Mouse (Mus musculus) ES-E14 (cell line): ENCODE measurements around the gene Pxk. TPM values are rescaled to one million over a fixed set of nuclear protein-coding genes. Genes with fewer than 3 reads are reported as not detected.

Experiments
- DNase-seq: peaks from one replicate; pipeline ENCODE4 v3.0.0-alpha.2; 2013; ENCODE audit warnings: low read depth, low spot score
- H3K27ac ChIP-seq: 2 replicates; pipeline ENCODE4 v1.5.1; 2012; ENCODE audit warnings: low read depth, mild to moderate bottlenecking, low read length, moderate library complexity, mixed read lengths; ENCODE audit not compliant: poor library complexity, insufficient read depth, severe bottlenecking
- H3K36me3 ChIP-seq: 2 replicates; pipeline ENCODE4 v1.6.1; 2012; ENCODE audit warnings: mild to moderate bottlenecking, low read length, moderate library complexity, mixed read lengths; ENCODE audit not compliant: control insufficient read depth, poor library complexity, insufficient read depth, severe bottlenecking
- H3K4me1 ChIP-seq, 2 experiments: fragments of 150-350 bp in 1 of 2; sonication (generic) in 1 of 2; 2 replicates each; pipeline ENCODE4 v1.6.1; 2012; ENCODE audit warnings: low read length in 2 of 2, mild to moderate bottlenecking in 1 of 2, mixed read lengths in 1 of 2; ENCODE audit not compliant: control insufficient read depth in 2 of 2, insufficient read depth in 2 of 2, poor library complexity in 1 of 2
- H3K4me3 ChIP-seq, 2 experiments: fragments of 150-350 bp in 1 of 2; sonication (generic) in 1 of 2; 2 replicates each; pipeline ENCODE4 v1.5.1; 2012; ENCODE audit warnings: low read length in 2 of 2, low read depth in 1 of 2, mild to moderate bottlenecking in 1 of 2, mixed read lengths in 1 of 2; ENCODE audit not compliant: insufficient read depth in 1 of 2, poor library complexity in 1 of 2, severe bottlenecking in 1 of 2
- H3K9ac ChIP-seq: 2 replicates; pipeline ENCODE4 v1.6.1; 2012; ENCODE audit warnings: low read depth, mild to moderate bottlenecking, low read length, mixed read lengths; ENCODE audit not compliant: poor library complexity, insufficient read depth, severe bottlenecking
- H3K9me3 ChIP-seq: fragments of 150-350 bp; sonication (generic); 2 replicates; pipeline ENCODE4 v1.6.1; 2012; ENCODE audit warnings: low read depth, mild to moderate bottlenecking, low read length; ENCODE audit not compliant: control insufficient read depth, insufficient read depth
- CHD2 ChIP-seq: IDR thresholded peaks from 2 replicates; pipeline ENCODE4 v1.6.1; 2014; ENCODE audit warnings: mild to moderate bottlenecking, low read depth, low read length, inconsistent platforms
- HCFC1 ChIP-seq: IDR thresholded peaks from 2 replicates; pipeline ENCODE4 v1.6.1; 2012; ENCODE audit warnings: low read length, inconsistent platforms, borderline replicate concordance; ENCODE audit not compliant: insufficient read depth
- MAFK ChIP-seq: IDR thresholded peaks from 2 replicates; pipeline ENCODE4 v1.6.1; 2014; ENCODE audit warnings: mild to moderate bottlenecking, low read depth, low read length, inconsistent platforms; ENCODE audit not compliant: insufficient read depth
- ZC3H11A ChIP-seq: IDR thresholded peaks from 2 replicates; pipeline ENCODE4 v1.6.1; 2012; ENCODE audit warnings: low read depth, mild to moderate bottlenecking, inconsistent platforms, low read length, borderline replicate concordance
- ZNF384 ChIP-seq: IDR thresholded peaks from 2 replicates; pipeline ENCODE4 v1.6.1; 2012; ENCODE audit warnings: low read depth, low read length, inconsistent platforms
- in situ Hi-C, 2 experiments: fragments of 600-800 bp; cut with MboI; formaldehyde crosslinking; loops; one replicate each; pipeline ENCODE4 v1.15.1; 2025; ENCODE audit warnings: low sequenced_read_pairs in 2 of 2, inconsistent platforms in 1 of 2; ENCODE audit not compliant: unreplicated experiment in 2 of 2
- total RNA-seq: library from RNA; depleted of rRNA; stranded (reverse); fragments of 300-350 nt; gene quantifications from 2 replicates; pipeline ENCODE4 v1.2.3, GENCODE M21; 2012; rRNA removed

Pxk gene
- total RNA-seq = 5.4 and 5.7 TPM in 2 replicates

GRCm38 (mm10) chr14:8097978-8098686 is at the start of gene Pxk:
Gene Pxk, plus strand, starts transcription at chr14:8098211.
- in situ Hi-C loops = loop anchor here (10.0 to 25.0 kb wide), 2 partner anchors 217 to 239 kb away; partner anchors contain the start of gene Fam107a (in 1 of the 2)
- Histone ChIP-seq H3K36me3 (no peaks in the 10 kb centered on the region), H3K9me3 (no peaks in the 10 kb centered on the region), H3K4me3 (peak within 1 kb of the TSS; percentile 90 to 96), H3K9ac (peak within 1 kb of the TSS; percentile 82), H3K4me1 (no peaks in the 10 kb centered on the region), H3K27ac (no peak within 1 kb of the TSS)
- TF ChIP-seq HCFC1 = peak; percentile 50; the same call in 1 of the 2 replicates
- no peak for TF ChIP-seq ZNF384
- no peak for TF ChIP-seq ZC3H11A
- TF ChIP-seq CHD2 = no peak
- DNase-seq = peak; percentile 58

GRCm38 (mm10) chr14:8049334-8049733 is 48.7 kb upstream of the Pxk start:
- no peak overlapping the region for H3K27ac ChIP-seq
- no peak for DNase-seq
- TF ChIP-seq CHD2 (no peak), MAFK (no peak), ZC3H11A (no peak), HCFC1 (no peak), ZNF384 (no peak)

GRCm38 (mm10) chr14:8051869-8052268 is 46.1 kb upstream of the Pxk start:
- Histone ChIP-seq H3K9ac (no peak overlapping the region), H3K4me3 (no peak overlapping the region), H3K36me3 (peaks cover 3% of the 10 kb centered on the region; the same call in 1 of the 2 replicates), H3K27ac (peak overlapping the region; percentile 56; the same call in 1 of the 2 replicates), H3K9me3 (no peaks in the 10 kb centered on the region), H3K4me1 (peaks cover 9 to 23% of the 10 kb centered on the region in 2 experiments)
- peak; percentile 43 for DNase-seq
- in situ Hi-C loops = no loop called here
- no peak for TF ChIP-seq HCFC1
- TF ChIP-seq ZC3H11A = no peak
- TF ChIP-seq ZNF384 = no peak
- no peak for TF ChIP-seq MAFK
- no peak for TF ChIP-seq CHD2

More at GRCm38 (mm10) chr14:8049334-8049733, 48.7 kb upstream of the Pxk start:
- in situ Hi-C loops = no loop called here
- H3K36me3 ChIP-seq = peaks cover 5% of the 10 kb centered on the region; the same call in 1 of the 2 replicates
- H3K9ac ChIP-seq = no peak overlapping the region
- no peak overlapping the region for H3K4me3 ChIP-seq
- peaks cover 9 to 19% of the 10 kb centered on the region in 2 experiments for H3K4me1 ChIP-seq
- H3K9me3 ChIP-seq = no peaks in the 10 kb centered on the region

- in situ Hi-C loops = no loop called here
- H3K4me1 ChIP-seq = peaks cover 9 to 25% of the 10 kb centered on the region in 2 experiments
- H3K4me3 ChIP-seq = no peak overlapping the region
- H3K9me3 ChIP-seq = no peaks in the 10 kb centered on the region
- DNase-seq = no peak
- no peak overlapping the region for H3K9ac ChIP-seq
- H3K36me3 ChIP-seq = peaks cover 2% of the 10 kb centered on the region; the same call in 1 of the 2 replicates
- no peak overlapping the region; the same call in 1 of the 2 replicates for H3K27ac ChIP-seq
- no peak for TF ChIP-seq ZNF384
- TF ChIP-seq CHD2 = no peak
- TF ChIP-seq HCFC1 = no peak
- TF ChIP-seq ZC3H11A = no peak
- no peak for TF ChIP-seq MAFK
These were observed 45.4 kb upstream of the Pxk start for GRCm38 (mm10) chr14:8052661-8053060.
